Mouse (Mus musculus): ENCODE data around the gene Fam171a1. TPM values are rescaled to one million over a fixed set of nuclear protein-coding genes. Genes with fewer than 3 reads are reported as not detected.
"Not testable (repeated sequence)": the region's sequence is repeated elsewhere in the genome, so short reads cannot be mapped to it uniquely, and the experiment has no call there.

Gene Fam171a1
- 23.5 and 23.7 TPM in 2 replicates for polyA plus RNA-seq (2015; fragmentation: Nextera tagmentation; extraction: Ambion mirVana)

DNA sequence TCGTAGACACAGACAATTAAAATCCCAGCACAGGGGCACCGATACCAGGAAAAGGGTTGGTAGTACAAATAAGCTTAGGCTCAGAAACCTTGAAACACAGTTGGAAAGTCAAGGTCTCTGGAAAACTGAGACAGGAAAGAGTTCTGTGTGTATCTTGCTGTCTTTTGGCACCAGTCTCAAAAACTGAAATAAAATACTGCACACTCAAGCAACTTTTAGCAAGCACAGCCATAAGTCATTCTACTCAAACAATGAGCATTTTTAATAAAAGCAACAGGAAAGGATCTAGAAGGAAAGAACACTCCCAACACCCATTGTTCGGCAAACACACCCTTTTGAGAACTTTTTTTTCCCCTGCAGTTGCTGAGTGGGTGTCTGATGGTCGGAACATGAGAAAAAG, at the start of gene Fam171a1:
Gene Fam171a1, plus strand, starts transcription at position 359 of the 400 bp plus-strand sequence.
- ATAC-seq (ENCODE audit: extremely low read depth, insufficient number of reproducible peaks, low FRiP score, low TSS enrichment) = no peak

DNA sequence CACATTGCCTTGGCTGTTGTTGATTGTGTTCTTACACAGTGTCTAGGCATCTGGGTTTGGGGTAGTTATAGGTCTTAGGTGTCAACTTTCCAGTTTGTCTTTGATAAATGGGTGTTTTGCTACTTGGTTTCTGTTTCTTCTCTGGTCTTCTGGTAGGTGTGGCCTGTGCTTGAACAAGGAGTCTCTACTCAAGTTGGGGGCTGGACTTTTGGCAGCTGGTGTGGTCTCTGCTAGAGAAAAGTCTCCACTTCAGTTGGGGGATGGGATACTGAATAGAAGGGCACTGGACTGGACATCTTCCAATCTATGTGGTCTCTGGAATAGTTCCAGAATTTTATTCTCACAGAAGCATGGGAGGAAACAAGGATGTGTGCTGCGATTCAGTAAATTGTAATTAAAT, 44.9 kb upstream of the Fam171a1 start:
- no peak for ATAC-seq (ENCODE audit: extremely low read depth, insufficient number of reproducible peaks, low FRiP score, low TSS enrichment)
- Histone ChIP-seq H3K27ac (replicated peaks) (no peak overlapping the region), H3K4me2 (no peak overlapping the region), H3K27me3 (replicated peaks) (no peaks in the 10 kb centered on the region), H3K36me3 (no peaks in the 10 kb centered on the region), H3K9ac (no peak overlapping the region), H3K9me3 (peaks cover 9% of the 10 kb centered on the region), H3K4me3 (no peak overlapping the region), H3K4me1 (no peaks in the 10 kb centered on the region)
- WGBS = 84% methylated on average over 1 of the region's 1 CpGs

More for the DNA sequence above, at the start of gene Fam171a1:
- H3K27ac ChIP-seq (replicated peaks) = no peak within 1 kb of the TSS
- WGBS = 68% methylated on average over 4 of the region's 4 CpGs
- no peaks in the 10 kb centered on the region for H3K9me3 ChIP-seq
- no peaks in the 10 kb centered on the region for H3K27me3 ChIP-seq (replicated peaks)
- H3K4me2 ChIP-seq = no peak within 1 kb of the TSS
- no peaks in the 10 kb centered on the region for H3K36me3 ChIP-seq
- no peak within 1 kb of the TSS for H3K9ac ChIP-seq
- 0 out of 2 replicates have a peak, but pooled peaks cover 2% of the 10 kb centered on the region for H3K4me1 ChIP-seq
- H3K4me3 ChIP-seq = no peak within 1 kb of the TSS

DNA sequence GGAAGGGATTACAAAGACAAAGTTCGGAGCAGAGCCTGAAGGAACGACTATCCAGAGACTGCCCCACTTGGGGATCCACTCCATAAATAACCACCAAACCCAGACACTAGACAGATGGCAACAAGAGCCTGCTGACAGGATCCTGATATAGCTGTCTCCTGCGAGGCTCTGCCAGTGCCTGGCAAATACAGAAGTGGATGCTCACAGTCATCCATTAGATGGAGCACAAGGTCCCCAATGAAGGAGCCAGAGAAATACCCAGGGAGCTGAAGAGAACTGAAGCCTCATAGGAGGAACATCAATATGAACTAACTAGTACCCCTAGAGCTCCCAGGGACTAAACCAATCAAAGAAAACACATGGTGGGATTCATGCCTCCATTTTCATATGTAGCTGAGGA, 25.7 kb upstream of the Fam171a1 start:
- H3K9ac ChIP-seq; H3K9me3 ChIP-seq; H3K4me3 ChIP-seq; H3K4me2 ChIP-seq; H3K4me1 ChIP-seq; H3K36me3 ChIP-seq; H3K27ac ChIP-seq (replicated peaks); ATAC-seq (ENCODE audit: extremely low read depth, insufficient number of reproducible peaks, low FRiP score, low TSS enrichment); H3K27me3 ChIP-seq (replicated peaks): not testable (repeated sequence)
- WGBS = 26% methylated on average over 3 of the region's 3 CpGs

DNA sequence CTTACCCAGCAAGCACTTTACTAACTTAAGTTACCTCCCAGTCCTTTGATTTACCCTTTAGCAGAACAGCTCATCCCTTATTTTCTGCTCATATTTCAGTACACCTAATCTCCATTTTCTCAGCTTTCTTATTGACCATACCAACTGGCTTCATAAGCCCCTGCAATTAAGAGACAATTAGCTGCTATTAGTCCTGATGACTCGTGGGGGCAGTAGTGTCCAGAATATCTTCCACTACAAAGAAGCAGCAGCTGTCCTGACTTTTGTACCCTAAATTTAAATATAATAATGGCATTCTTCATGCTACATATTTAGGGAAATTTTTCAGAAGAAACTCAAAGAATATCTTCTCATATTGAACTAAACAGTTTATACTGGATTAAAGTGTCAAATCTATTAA, 24.8 kb upstream of the Fam171a1 start:
- Histone ChIP-seq H3K4me2 (no peak overlapping the region), H3K9ac (no peak overlapping the region), H3K4me3 (no peak overlapping the region), H3K36me3 (no peaks in the 10 kb centered on the region), H3K27ac (replicated peaks) (no peak overlapping the region), H3K27me3 (replicated peaks) (no peaks in the 10 kb centered on the region), H3K9me3 (no peaks in the 10 kb centered on the region), H3K4me1 (no peaks in the 10 kb centered on the region)
- 12% methylated on average over 1 of the region's 1 CpGs for WGBS
- no peak for ATAC-seq (ENCODE audit: extremely low read depth, insufficient number of reproducible peaks, low FRiP score, low TSS enrichment)

DNA sequence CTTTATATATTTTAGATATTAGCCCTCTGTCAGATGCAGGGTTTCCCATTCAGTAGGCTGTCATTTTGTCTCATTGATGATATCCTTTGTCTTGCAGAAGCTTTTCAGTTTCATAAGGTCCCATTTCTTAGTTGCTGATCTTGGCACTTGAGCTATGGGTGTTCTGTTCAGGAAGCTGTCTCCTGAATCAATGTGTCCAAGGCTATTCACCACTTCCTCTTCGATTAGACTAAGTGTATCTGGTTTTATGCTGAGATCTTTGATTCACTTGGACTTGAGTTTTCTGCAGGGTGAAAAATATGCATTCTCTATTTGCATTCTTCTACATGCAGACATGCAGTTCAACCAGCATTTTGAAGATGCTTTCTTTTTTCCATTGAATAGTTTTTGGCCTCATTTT, 17.9 kb upstream of the Fam171a1 start:
- no peaks in the 10 kb centered on the region for H3K36me3 ChIP-seq
- H3K27me3 ChIP-seq (replicated peaks) = no peaks in the 10 kb centered on the region
- H3K9ac ChIP-seq = no peak overlapping the region
- H3K27ac ChIP-seq (replicated peaks) = no peak overlapping the region
- H3K4me1 ChIP-seq = no peaks in the 10 kb centered on the region
- H3K9me3 ChIP-seq = no peaks in the 10 kb centered on the region
- WGBS = 57% methylated on average over 1 of the region's 1 CpGs
- H3K4me3 ChIP-seq = no peak overlapping the region
- no peak for ATAC-seq (ENCODE audit: extremely low read depth, insufficient number of reproducible peaks, low FRiP score, low TSS enrichment)
- no peak overlapping the region for H3K4me2 ChIP-seq

DNA sequence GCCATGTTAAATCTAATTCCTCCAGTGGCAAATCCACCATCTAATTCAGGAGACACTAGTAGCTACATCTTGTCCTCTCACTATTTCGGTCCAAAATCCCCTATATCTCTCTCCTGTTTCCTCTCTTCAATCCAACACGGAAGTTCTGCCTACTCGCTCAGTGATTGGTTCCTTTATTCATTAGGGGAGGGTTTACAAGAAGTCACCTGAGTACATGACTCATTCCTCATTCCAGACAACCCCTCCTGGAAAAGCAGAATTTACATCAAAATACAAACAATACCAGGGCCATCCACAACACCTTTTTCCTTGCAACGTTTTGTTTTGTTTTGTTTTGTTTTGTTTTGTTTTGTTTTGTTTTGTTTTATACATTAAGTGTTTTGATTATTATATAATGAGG, 14.1 kb upstream of the Fam171a1 start:
- no peaks in the 10 kb centered on the region for H3K36me3 ChIP-seq
- whole genome bisulfite sequencing = 67% methylated on average over 4 of the region's 4 CpGs
- H3K9me3 ChIP-seq = no peaks in the 10 kb centered on the region
- no peak for ATAC-seq (ENCODE audit: extremely low read depth, insufficient number of reproducible peaks, low FRiP score, low TSS enrichment)
- no peaks in the 10 kb centered on the region for H3K4me1 ChIP-seq
- H3K4me3 ChIP-seq = no peak overlapping the region
- no peak overlapping the region for H3K4me2 ChIP-seq
- no peak overlapping the region for H3K27ac ChIP-seq (replicated peaks)
- no peaks in the 10 kb centered on the region for H3K27me3 ChIP-seq (replicated peaks)
- no peak overlapping the region for H3K9ac ChIP-seq

GRCm38 (mm10) chr2:3101292-3101957, 12.6 kb upstream of the Fam171a1 start:
- Histone ChIP-seq H3K4me3 (no peak overlapping the region), H3K27me3 (replicated peaks) (no peaks in the 10 kb centered on the region), H3K9me3 (no peaks in the 10 kb centered on the region), H3K4me2 (no peak overlapping the region), H3K4me1 (no peaks in the 10 kb centered on the region), H3K36me3 (no peaks in the 10 kb centered on the region), H3K27ac (replicated peaks) (no peak overlapping the region), H3K9ac (no peak overlapping the region)
- ATAC-seq (ENCODE audit: extremely low read depth, insufficient number of reproducible peaks, low FRiP score, low TSS enrichment) = no peak; the same call in 1 of the 2 replicates
- 58% methylated on average over 2 of the region's 2 CpGs for WGBS

- ATAC-seq (ENCODE audit: extremely low read depth, insufficient number of reproducible peaks, low FRiP score, low TSS enrichment) = no peak
Observed at GRCm38 (mm10) chr2:3102360-3102759, 11.7 kb upstream of the Fam171a1 start.

DNA sequence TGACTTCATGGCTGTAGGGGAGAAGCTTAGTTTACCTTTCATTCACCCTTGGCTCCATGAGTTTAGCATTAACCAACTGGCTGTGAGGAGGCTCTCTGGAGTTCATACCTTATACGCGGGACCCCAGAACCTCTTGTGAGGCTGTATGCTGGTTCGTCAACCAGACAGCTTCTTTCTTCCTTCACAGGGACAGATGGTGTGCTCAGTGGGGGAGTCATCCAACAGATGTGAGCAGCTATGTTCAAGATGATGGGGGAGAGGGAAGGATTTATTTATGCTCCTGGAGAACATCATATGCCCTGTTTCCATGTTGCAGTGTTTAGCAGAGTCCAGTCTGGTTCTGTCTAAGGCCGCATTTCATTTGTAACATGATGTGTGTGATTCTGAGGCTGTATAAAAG, 6.6 kb upstream of the Fam171a1 start:
- no peak overlapping the region for H3K4me3 ChIP-seq
- H3K27ac ChIP-seq (replicated peaks) = no peak overlapping the region
- H3K27me3 ChIP-seq (replicated peaks) = no peaks in the 10 kb centered on the region
- H3K9ac ChIP-seq = no peak overlapping the region
- no peaks in the 10 kb centered on the region for H3K4me1 ChIP-seq
- 79% methylated on average over 4 of the region's 4 CpGs for WGBS
- no peak overlapping the region for H3K4me2 ChIP-seq
- H3K9me3 ChIP-seq = no peaks in the 10 kb centered on the region
- no peaks in the 10 kb centered on the region for H3K36me3 ChIP-seq
- ATAC-seq (ENCODE audit: extremely low read depth, insufficient number of reproducible peaks, low FRiP score, low TSS enrichment) = no peak

More at GRCm38 (mm10) chr2:3102360-3102759, 11.7 kb upstream of the Fam171a1 start:
- Histone ChIP-seq H3K9me3 (no peaks in the 10 kb centered on the region), H3K4me1 (no peaks in the 10 kb centered on the region), H3K27me3 (replicated peaks) (no peaks in the 10 kb centered on the region), H3K9ac (no peak overlapping the region), H3K4me2 (no peak overlapping the region), H3K36me3 (no peaks in the 10 kb centered on the region), H3K4me3 (no peak overlapping the region), H3K27ac (replicated peaks) (no peak overlapping the region)
- 30% methylated on average over 3 of the region's 3 CpGs for WGBS

GRCm38 (mm10) chr2:3108431-3108830, 5.6 kb upstream of the Fam171a1 start:
- Histone ChIP-seq H3K4me2 (no peak overlapping the region), H3K27me3 (replicated peaks) (no peaks in the 10 kb centered on the region), H3K4me1 (no peaks in the 10 kb centered on the region), H3K9ac (no peak overlapping the region), H3K9me3 (no peaks in the 10 kb centered on the region), H3K4me3 (no peak overlapping the region), H3K36me3 (no peaks in the 10 kb centered on the region), H3K27ac (replicated peaks) (no peak overlapping the region)
- no peak for ATAC-seq (ENCODE audit: extremely low read depth, insufficient number of reproducible peaks, low FRiP score, low TSS enrichment)
- 74% methylated on average over 3 of the region's 3 CpGs for WGBS

- H3K27ac ChIP-seq (replicated peaks) = no peak overlapping the region
- H3K4me2 ChIP-seq = no peak overlapping the region
- no peak for ATAC-seq (ENCODE audit: extremely low read depth, insufficient number of reproducible peaks, low FRiP score, low TSS enrichment)
- no peak overlapping the region for H3K9ac ChIP-seq
- H3K4me1 ChIP-seq = no peaks in the 10 kb centered on the region
- no peaks in the 10 kb centered on the region for H3K9me3 ChIP-seq
- 72% methylated on average over 1 of the region's 1 CpGs for WGBS
- no peaks in the 10 kb centered on the region for H3K27me3 ChIP-seq (replicated peaks)
- no peaks in the 10 kb centered on the region for H3K36me3 ChIP-seq
- no peak overlapping the region for H3K4me3 ChIP-seq
Observed at GRCm38 (mm10) chr2:3108834-3109233, 5.2 kb upstream of the Fam171a1 start.

GRCm38 (mm10) chr2:3117855-3118202, 3.8 kb downstream of the Fam171a1 start:
- WGBS = 37% methylated on average over 2 of the region's 2 CpGs
- no peaks in the 10 kb centered on the region for H3K9me3 ChIP-seq
- H3K4me3 ChIP-seq = peak overlapping the region; percentile 95
- H3K27me3 ChIP-seq (replicated peaks) = no peaks in the 10 kb centered on the region
- H3K36me3 ChIP-seq = no peaks in the 10 kb centered on the region
- peaks cover 28% of the 10 kb centered on the region for H3K4me1 ChIP-seq
- H3K4me2 ChIP-seq = peak overlapping the region; percentile 74
- H3K27ac ChIP-seq (replicated peaks) = no peak overlapping the region
- H3K9ac ChIP-seq = no peak overlapping the region
- no peak for ATAC-seq (ENCODE audit: extremely low read depth, insufficient number of reproducible peaks, low FRiP score, low TSS enrichment)
